Mouse (Mus musculus) gastrocnemius, adult 2 months (tissue): ENCODE results near the gene Fam219b. TPM values are rescaled to one million over a fixed set of nuclear protein-coding genes. Genes with fewer than 3 reads are reported as not detected.

Experiments
- DNase-seq: peaks from one replicate; pipeline ENCODE4 v3.0.0; 2022
- H3K27ac ChIP-seq: fragments of 200-600 bp; 2 replicates; pipeline ENCODE4 v1.8.1; 2022; ENCODE audit warnings: mild to moderate bottlenecking
- H3K4me3 ChIP-seq: fragments of 200-600 bp; 2 replicates; pipeline ENCODE4 v1.8.1; 2022; ENCODE audit warnings: mild to moderate bottlenecking, moderate library complexity
- CTCF ChIP-seq: fragments of 200-600 bp; IDR thresholded peaks from 2 replicates; pipeline ENCODE4 v1.8.1; 2022; ENCODE audit warnings: antibody characterized with exemption, mild to moderate bottlenecking, moderate library complexity
- intact Hi-C: fragments of 180-260 bp; cut with DNase I; formaldehyde crosslinking; loops from one replicate; pipeline ENCODE4 v1.15.1; 2025
- total RNA-seq, 2 experiments: library from RNA; stranded (reverse); gene quantifications; 2 replicates each; pipeline ENCODE4 v1.2.3; 2021

The Fam219b gene
- total RNA-seq, 2 experiments from 2014 or later = 5.9 TPM

DNA sequence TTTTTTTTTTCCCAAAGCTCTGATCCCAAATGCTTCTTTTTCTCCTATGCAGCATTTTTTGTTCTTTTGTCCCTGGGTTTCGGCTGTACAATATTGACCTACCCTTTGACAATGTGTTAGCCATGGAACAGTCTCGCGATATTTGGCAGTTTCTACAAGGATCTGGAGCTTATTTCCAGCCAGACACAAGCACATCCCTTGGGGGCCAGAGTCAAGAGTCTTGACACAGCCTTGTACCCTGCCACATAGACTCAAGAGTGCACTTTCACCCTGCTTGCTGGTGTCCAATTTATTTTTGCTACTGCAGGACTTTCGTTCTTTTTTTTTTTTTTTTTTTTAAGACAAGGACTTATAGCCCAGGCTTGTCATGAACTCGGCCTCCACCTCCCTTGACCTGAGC, 966 bp upstream of the Fam219b start:
- peak overlapping the region; percentile 93; the same call in 1 of the 2 replicates for H3K27ac ChIP-seq
- peak overlapping the region; percentile 97 for H3K4me3 ChIP-seq
- DNase-seq = no peak
- intact Hi-C loops = loop anchor here (5.0 kb wide), 1 partner anchor 121 kb away; no protein-coding TSS in a partner anchor
- no peak for TF ChIP-seq CTCF

DNA sequence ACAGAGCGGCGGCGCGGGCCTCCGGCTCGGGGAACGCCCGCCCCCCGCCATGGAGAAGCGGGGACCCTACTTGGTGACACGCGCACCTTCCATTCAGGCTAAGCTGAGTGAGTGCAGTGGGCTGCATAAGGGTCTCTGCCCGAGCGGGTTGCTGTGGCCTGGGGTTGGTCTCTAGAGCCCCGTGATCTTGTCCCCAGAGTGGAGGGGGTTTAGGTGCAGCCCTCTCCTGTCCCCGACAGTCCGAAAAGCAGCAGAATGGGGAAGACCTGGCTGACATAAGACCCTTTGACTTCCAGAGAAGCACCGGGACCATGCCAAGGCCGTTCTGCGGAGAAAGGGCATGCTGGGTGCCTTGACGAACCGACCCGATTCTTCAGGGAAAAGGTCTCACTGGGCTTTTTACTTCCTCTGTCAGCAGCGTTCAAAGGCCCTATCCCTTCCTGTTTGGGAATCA, 427 bp downstream of the Fam219b start:
- DNase-seq = peak; percentile 54
- Histone ChIP-seq H3K4me3 (peak overlapping the region; percentile 97), H3K27ac (peak overlapping the region; percentile 93)
- intact Hi-C loops = loop anchor here (5.0 kb wide), 1 partner anchor 120 kb away; no protein-coding TSS in a partner anchor
- TF ChIP-seq CTCF = no peak

DNA sequence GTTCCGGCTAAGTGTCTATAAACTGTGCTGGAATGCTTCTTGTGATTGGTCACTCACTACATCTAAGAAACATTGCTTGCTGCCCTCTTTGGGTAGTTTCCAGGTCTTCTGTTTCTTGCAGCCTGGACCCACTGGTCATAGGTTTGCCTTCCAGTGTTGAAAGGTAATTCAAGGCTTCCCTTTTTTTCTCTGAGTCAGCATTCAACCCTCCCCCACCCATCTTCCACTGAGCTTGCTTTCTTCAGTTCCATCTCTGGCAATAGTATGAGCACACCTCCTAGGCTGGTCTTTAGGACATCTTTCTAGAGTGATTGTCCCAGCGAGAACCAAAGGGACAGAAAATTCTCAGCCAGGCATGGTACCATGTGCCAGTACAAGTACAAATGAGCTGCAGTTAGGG, 2.2 kb downstream of the Fam219b start:
- H3K4me3 ChIP-seq = no peak overlapping the region
- TF ChIP-seq CTCF = no peak
- no peak for DNase-seq
- intact Hi-C loops = loop anchor here (5.0 kb wide), 1 partner anchor 118 kb away; no protein-coding TSS in a partner anchor
- H3K27ac ChIP-seq = no peak overlapping the region

DNA sequence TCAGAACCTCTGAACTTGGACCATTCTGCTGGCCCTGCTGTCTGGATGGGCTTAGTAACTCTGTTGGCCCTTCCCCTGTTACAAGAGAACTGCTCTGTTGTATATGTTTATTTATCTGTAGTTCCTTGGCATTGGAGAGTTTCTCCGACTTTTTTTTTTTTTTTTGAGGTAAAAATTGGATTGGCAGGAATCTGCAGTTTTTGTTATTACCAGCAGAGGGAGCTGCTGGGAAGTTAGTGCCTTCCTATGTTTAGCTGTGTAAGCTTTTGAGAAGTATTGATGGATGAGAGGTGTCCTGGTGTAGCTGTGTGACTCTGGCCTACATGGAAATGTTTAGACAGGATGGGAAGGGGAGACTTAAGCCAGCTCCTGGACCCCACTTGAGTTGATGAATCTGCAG, 4.0 kb downstream of the Fam219b start:
- DNase-seq = peak; percentile 44
- TF ChIP-seq CTCF = peak; percentile 89
- intact Hi-C loops = loop anchor here (5.0 kb wide), 2 partner anchors 106 to 216 kb away; no protein-coding TSS in a partner anchor
- Histone ChIP-seq H3K4me3 (no peak overlapping the region), H3K27ac (peak overlapping the region; percentile 40; the same call in 1 of the 2 replicates)

DNA sequence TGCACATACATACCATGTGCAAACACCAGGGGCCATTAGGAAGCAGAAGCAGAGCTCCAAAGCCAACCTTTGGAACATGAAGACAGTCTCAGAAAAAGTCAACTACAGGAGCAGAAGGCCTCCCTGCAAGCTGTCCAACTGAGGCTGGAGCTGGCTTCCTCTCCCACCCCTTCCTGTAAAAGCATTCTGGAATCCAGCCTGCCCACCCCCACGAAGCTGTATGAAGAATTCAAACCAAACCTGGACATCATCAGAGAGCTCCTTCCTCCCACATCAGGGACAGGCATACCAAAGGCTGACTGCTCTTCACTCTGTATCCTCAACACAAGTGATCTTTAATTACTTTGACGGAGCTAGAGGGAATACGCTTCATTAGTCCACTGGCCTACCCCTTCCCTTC, 6.6 kb downstream of the Fam219b start:
- DNase-seq = no peak
- intact Hi-C loops = loop anchor here (5.0 kb wide), 2 partner anchors 103 to 213 kb away; no protein-coding TSS in a partner anchor
- TF ChIP-seq CTCF = no peak
- Histone ChIP-seq H3K27ac (no peak overlapping the region), H3K4me3 (no peak overlapping the region)

DNA sequence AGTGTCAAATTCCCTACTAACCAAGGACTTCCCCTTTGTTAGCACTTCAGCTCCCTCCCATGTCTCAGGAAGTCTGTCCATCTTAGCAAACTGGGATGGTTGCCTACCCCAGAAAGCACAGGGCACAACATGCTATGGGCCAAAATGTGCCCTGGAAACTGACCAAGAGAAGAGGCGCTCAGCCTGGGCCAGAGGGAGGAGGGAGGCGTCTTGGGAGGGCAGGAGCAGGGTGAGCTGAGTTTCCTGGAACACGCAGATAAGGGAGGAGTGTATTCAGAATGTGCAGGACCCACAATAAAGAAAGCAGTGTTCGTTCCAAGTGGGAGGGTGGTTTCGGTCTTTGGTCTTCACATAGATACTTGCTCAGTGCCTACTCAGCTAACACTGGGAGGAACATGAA, 10.0 kb downstream of the Fam219b start:
- DNase-seq = peak; percentile 84
- intact Hi-C loops = loop anchor here (2.0 kb wide), 1 partner anchor 42 kb away; the partner anchor contains the start of gene Ulk3
- no peak for TF ChIP-seq CTCF
- peak overlapping the region; percentile 41 for H3K4me3 ChIP-seq
- H3K27ac ChIP-seq = peak overlapping the region; percentile 91

DNA sequence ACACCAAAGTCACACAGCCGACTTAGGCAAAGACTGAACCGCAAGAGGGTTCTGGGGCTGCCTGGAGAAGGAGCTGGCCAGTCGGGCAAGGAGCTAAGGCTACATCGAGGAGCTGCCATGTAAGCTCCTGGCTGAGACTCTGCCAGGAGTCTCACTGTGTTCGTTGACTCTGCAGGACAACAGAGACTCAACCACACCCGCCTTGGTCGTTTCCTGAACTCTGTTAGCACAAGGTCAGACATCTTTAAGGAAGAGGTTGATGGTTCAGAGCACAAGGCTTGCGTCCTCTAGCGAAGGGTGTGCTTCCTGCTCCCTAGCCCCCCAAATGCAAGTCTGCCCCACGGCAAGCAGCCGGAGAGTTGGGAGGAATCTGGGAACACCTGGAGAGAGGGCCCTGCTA, 10.5 kb downstream of the Fam219b start:
- no peak for TF ChIP-seq CTCF
- Histone ChIP-seq H3K27ac (peak overlapping the region; percentile 91), H3K4me3 (peak overlapping the region; percentile 41)
- intact Hi-C loops = loop anchor here (2.0 kb wide), 2 partner anchors 15 to 41 kb away; partner anchors contain the start of gene Ulk3
- no peak for DNase-seq

DNA sequence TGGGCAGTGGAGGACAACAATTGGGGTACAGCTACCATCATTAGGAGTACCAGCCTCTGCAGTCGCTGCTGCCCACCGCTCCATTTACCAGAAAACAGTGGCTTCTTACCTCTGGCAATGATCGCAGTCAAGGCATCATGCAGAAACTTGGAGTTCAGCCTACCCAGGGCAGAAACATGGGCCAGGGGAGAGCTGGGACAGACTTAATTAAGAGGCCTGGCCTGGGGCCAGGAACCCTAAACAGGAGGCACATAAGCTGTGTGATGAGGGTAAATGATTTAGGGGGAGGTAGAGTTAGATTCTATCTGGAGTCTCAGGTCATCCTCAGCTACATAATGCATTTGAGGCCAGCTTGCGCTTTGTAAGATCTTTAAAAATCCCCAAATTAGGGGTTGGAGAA, 11.9 kb downstream of the Fam219b start:
- Histone ChIP-seq H3K4me3 (peak overlapping the region; percentile 90), H3K27ac (peak overlapping the region; percentile 91)
- TF ChIP-seq CTCF = no peak
- no peak for DNase-seq
- intact Hi-C loops = loop anchor here (2.0 kb wide), 1 partner anchor 14 kb away; no protein-coding TSS in a partner anchor

DNA sequence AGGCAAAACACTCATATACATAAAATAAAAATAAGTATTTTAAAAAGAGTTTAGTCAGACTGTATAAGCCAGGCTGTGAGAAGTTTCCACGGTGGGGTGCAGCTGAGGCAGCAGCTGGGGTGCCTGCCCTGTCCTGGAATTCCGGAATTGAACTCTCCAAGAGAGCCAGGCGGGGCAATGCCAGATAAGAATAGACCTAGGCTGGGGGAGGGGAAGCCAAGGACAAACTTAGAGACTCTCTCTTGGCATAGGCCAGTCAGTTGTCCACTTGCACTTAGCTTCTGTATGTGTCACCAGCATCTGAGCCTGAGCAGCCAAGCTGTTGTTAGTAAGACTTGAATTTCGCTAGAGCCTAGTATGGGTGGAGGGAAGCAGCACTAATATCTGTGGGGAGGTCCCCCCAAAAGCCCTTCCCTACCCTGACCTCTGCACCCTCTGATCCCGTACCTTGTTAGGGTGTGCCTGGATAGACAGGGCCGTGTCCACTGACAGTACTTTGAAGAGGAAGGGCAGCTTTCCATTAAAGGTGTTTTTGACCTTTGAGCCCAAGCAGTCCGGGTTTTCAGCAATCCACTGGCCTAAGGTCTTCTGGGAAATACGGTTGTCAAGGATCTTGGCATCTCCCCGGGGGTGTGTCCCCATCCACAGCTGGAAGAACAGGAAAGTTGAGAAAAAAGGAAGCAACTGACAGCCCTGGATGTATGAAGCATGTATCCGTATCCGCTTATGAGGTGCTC, 13.0 kb downstream of the Fam219b start:
- peak; percentile 82 for DNase-seq
- no peak for TF ChIP-seq CTCF
- intact Hi-C loops = no loop called here
- H3K27ac ChIP-seq = peak overlapping the region; percentile 91
- H3K4me3 ChIP-seq = peak overlapping the region; percentile 90

DNA sequence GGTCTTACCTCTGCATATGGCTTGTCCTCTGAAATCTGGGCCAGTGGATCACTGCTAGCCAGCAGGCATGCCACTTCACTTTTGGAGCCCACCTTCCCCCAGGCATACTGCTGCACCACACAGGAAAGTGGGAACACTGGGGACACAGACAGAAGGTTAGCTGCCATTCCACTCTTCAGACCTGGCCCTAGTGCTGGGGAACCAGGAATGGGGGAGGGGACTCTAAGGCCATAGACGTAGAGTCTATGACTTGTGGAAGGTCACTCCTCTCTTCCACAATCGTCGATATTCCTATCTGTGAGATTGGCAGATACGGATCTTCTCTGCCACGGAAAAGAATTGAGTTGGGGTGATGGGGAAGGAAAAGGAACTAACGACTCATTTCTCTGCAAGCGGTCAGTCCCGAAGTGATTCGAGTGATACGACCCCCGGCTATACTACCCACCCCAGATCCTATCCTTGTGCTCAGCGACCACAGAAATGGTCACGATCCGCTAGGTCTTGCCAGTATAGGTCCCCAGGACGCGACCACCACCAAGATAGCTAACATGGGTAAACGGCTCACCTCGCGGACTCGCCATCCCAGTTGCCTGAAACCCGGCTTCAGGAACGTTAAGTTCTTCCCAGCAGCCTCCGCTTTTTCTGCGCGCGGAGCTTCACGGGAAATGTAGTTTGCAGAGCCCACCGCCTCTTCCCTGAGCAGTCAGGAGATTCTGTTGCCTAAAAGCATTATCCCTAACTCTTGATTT, 15.0 kb downstream of the Fam219b start, which contains the start of gene Mpi:
TSS of gene Mpi (minus strand) at position 625 of the 749 bp plus-strand sequence.
- TF ChIP-seq CTCF = no peak
- H3K4me3 ChIP-seq = peak within 1 kb of the TSS; percentile 90
- intact Hi-C loops = no loop called here

DNA sequence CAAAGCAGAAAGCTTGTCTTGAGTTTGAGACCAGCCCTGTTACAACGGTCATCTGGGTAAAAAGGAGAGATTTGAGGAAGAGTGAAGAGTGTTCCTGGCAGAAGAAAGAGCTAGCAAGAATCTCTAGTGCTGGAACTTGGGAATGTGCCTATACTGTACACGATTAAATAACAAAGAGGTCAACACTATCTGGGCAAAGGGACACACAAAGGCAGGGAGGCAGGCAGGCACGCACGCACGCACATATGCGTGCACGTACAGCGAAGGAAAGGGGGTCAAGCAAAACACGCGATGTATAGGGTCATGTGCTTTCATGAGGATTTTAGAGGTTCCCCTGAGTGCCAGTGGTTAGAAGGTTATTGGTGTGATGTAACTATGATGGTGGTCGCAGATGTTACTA, 15.8 kb downstream of the Fam219b start:
- peak; percentile 9 for DNase-seq
- intact Hi-C loops = no loop called here
- TF ChIP-seq CTCF = no peak
- Histone ChIP-seq H3K27ac (peak overlapping the region; percentile 91), H3K4me3 (no peak overlapping the region)

More for the DNA sequence above, 15.0 kb downstream of the Fam219b start, which contains the start of gene Mpi:
- DNase-seq = peak; percentile 81
- peak within 1 kb of the TSS; percentile 91 for H3K27ac ChIP-seq

DNA sequence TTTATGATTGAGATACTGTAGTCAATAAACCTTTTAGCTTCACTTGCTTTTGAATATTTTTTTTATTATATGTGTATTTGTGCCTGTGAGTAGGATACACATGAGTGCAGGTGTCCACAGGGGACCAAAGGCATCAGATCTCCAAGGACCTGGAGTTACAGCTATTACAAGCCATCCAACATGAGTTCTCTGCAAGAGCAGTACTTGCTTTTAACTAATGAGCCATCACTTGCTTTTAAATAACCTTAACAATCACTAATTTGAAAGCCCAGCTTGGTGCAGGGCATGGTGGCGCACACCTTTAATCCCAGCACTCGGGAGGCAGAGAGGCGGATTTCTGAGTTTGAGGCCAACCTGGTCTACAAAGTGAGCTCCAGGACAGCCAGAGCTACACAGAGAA, 17.4 kb downstream of the Fam219b start:
- intact Hi-C loops = no loop called here
- Histone ChIP-seq H3K27ac (no peak overlapping the region), H3K4me3 (no peak overlapping the region)
- TF ChIP-seq CTCF = no peak
- no peak for DNase-seq

DNA sequence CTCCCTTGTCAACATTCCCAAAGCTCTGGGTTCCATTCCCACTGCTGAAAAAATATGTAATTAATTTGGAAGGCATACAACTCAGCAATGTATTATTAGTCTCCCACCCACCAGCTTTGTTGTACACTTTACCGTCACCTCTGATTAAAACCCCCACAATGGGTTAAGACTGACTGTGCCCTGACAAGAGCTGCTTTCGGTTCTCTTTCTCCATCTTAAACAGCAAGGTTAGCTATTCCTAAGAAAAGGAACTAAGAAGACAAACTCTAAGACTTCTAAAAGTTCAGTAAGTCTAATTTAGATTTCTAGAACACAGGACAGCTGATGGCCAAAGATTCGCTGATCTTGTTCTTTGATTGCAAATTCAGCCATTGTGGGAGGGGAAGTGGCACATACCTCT, 19.9 kb downstream of the Fam219b start:
- no peak for TF ChIP-seq CTCF
- intact Hi-C loops = no loop called here
- H3K27ac ChIP-seq = no peak overlapping the region
- H3K4me3 ChIP-seq = no peak overlapping the region
- no peak for DNase-seq
